Mouse (Mus musculus): ENCODE results near the gene Cntn1. TPM values are rescaled to one million over a fixed set of nuclear protein-coding genes. Genes with fewer than 3 reads are reported as not detected.
A peak's percentile ranks its signal among the peaks of the same experiment; 100 is the strongest.

Gene Cntn1
- 0.46 and 0.65 TPM in 2 replicates for polyA plus RNA-seq (2016; fragmentation: Nextera tagmentation; extraction: Ambion mirVana)

DNA sequence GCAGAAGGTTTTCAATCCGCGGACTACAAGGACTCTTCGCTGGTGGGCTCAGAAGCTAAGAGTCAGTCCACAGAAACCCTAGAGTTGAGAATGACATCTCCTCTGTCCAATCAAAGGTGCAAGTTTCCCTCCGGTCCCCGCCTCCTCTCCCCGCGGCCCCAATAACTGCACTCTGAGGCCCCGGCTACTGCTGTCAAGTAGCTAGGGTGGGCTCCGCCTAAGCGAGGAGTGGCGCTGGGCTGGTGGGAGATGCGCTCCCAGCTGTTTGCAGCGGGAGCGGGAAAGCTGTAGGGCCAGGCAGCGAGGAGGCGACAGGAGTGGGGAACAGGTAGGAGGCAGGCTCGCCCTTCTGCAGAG lies at the start of gene Cntn1:
Gene Cntn1 (plus strand): TSS at position 170 of the 357 bp plus-strand sequence.
- peak within 1 kb of the TSS; percentile 40 for H3K9ac ChIP-seq
- under 1% methylated on average over 17 of the region's 17 CpGs for WGBS
- H3K9me3 ChIP-seq (replicated peaks), result no peaks in the 10 kb centered on the region
- H3K4me2 ChIP-seq, result peak within 1 kb of the TSS; percentile 87
- H3K27ac ChIP-seq (ENCODE audit: poor library complexity, severe bottlenecking), result no peak within 1 kb of the TSS
- H3K4me3 ChIP-seq, result peak within 1 kb of the TSS; percentile 55
- H3K4me1 ChIP-seq (replicated peaks), result peaks cover 8% of the 10 kb centered on the region; the same call in 1 of the 2 replicates
- peaks cover 27% of the 10 kb centered on the region for H3K27me3 ChIP-seq (replicated peaks)
- peak; percentile 91 for ATAC-seq (ENCODE audit: insufficient number of reproducible peaks, low FRiP score)
- H3K36me3 ChIP-seq, result no peaks in the 10 kb centered on the region

DNA sequence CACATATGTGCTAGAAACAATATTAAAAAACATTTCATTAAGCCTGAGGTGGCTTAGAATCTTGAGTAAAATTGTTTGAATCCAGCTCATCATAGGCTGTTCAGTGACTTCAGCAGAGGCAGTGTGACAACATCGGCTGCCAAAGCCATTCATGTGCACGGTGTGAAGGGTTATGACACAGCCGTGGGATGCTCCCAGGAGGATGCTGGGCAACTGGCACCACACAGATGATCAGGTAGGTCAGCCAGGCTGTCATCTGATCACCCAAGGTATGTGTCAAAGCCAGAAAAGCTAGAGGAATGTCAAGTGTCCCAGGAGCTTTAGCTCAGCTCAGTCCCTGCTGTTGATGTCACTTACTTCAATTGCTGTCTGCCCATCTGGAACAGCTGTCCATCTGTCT lies 49.5 kb upstream of the Cntn1 start:
- Histone ChIP-seq H3K27me3 (replicated peaks) (no peaks in the 10 kb centered on the region), H3K4me2 (no peak overlapping the region), H3K4me3 (no peak overlapping the region), H3K9ac (no peak overlapping the region), H3K9me3 (replicated peaks) (no peaks in the 10 kb centered on the region), H3K27ac (ENCODE audit: poor library complexity, severe bottlenecking) (no peak overlapping the region), H3K4me1 (replicated peaks) (no peaks in the 10 kb centered on the region), H3K36me3 (no peaks in the 10 kb centered on the region)
- WGBS, result 81% methylated on average over 3 of the region's 3 CpGs
- no peak for ATAC-seq (ENCODE audit: insufficient number of reproducible peaks, low FRiP score)

DNA sequence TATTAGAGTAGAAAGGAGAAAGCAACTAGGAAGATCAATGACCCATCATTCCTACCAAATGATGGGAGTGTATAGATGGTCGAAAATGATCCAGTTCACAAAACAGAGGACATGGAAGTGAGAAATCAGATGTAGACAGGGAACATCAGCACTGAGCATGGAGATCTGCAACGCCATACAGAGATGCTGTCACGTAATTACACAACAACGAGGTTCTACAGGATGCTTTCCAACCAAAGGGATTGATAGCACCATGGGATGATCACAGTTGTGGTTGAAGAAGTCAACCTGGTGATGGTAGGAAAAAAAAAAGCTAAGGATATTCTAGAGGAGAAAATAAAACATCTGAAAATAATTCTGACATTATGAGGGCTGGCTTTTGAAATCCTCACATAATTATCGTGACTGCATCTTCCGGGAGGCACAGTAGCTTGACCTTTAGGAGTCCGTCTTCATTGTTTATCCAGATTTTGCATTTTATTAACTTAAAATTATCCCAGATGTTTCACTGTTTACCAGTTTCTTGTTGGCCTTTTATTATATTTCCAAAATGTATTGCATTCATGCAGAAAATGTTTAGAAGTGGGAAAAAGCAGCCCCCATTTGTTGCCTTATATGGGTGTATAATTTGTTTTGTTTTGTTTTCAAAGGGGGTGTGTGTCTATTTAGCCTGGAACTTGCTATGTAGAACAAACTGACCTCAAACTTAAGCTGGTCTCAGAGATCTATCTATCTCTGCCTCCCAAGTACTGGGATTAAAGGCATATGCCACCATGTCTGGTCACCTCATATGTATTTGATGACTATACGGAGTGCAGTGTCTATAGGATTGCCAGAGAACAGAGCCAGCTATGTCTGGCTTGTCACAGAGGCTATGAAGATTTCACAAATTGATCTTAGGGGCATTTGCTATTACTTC lies 38.5 kb upstream of the Cntn1 start:
- H3K4me3 ChIP-seq, result no peak overlapping the region
- no peaks in the 10 kb centered on the region for H3K4me1 ChIP-seq (replicated peaks)
- no peak overlapping the region for H3K27ac ChIP-seq (ENCODE audit: poor library complexity, severe bottlenecking)
- H3K9ac ChIP-seq, result no peak overlapping the region
- H3K9me3 ChIP-seq (replicated peaks), result no peaks in the 10 kb centered on the region
- no peaks in the 10 kb centered on the region for H3K36me3 ChIP-seq
- H3K27me3 ChIP-seq (replicated peaks), result no peaks in the 10 kb centered on the region
- WGBS, result 80% methylated on average over 8 of the region's 8 CpGs
- no peak for ATAC-seq (ENCODE audit: insufficient number of reproducible peaks, low FRiP score)
- no peak overlapping the region for H3K4me2 ChIP-seq

DNA sequence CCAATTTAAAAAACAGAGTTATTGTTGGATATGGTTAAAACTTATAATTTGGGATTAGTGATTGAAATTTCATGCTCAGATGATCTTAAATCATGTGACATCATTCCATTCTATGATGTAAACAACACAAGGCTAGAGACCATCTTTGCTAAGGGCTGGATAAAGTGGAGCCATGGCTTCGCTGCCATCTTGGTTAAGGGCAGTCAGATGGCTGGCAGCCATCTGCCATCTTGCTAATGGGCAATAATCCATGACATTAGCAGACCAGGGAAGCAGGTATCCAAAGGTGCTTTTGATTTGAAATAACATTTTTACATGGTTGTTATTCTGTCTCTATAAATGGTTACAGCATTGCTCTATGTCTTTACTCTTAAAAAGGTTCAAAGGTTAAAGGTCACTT lies 16.9 kb upstream of the Cntn1 start:
- Histone ChIP-seq H3K9me3 (replicated peaks) (no peaks in the 10 kb centered on the region), H3K27me3 (replicated peaks) (no peaks in the 10 kb centered on the region), H3K9ac (no peak overlapping the region), H3K27ac (ENCODE audit: poor library complexity, severe bottlenecking) (no peak overlapping the region), H3K4me3 (no peak overlapping the region), H3K36me3 (no peaks in the 10 kb centered on the region), H3K4me1 (replicated peaks) (no peaks in the 10 kb centered on the region), H3K4me2 (no peak overlapping the region)
- 79% methylated on average over 1 of the region's 1 CpGs for WGBS
- no peak for ATAC-seq (ENCODE audit: insufficient number of reproducible peaks, low FRiP score)

DNA sequence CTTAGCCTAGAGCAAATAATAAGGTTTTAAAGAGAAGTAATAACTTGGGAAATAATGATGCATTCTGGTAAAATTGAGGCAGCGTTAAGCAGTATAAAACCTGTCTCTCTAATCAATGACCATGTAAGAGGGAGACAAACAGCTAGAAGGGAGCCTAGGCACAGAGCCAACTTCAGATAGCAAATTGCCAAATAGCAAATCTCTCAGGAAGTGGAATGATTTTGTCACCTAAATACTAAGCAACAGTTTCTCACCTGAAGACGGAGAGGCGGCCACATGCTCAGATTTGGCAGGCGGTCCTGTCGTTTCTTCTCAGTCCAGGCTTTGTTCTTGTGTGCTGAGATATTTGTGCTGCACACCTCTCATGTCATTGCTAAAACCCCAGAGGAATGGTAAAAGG lies 8.4 kb upstream of the Cntn1 start:
- Histone ChIP-seq H3K4me1 (replicated peaks) (no peaks in the 10 kb centered on the region), H3K9me3 (replicated peaks) (no peaks in the 10 kb centered on the region), H3K27me3 (replicated peaks) (0 out of 2 replicates have a peak, but pooled peaks cover 3% of the 10 kb centered on the region), H3K27ac (ENCODE audit: poor library complexity, severe bottlenecking) (no peak overlapping the region), H3K4me3 (no peak overlapping the region), H3K9ac (no peak overlapping the region), H3K36me3 (no peaks in the 10 kb centered on the region), H3K4me2 (no peak overlapping the region)
- no peak for ATAC-seq (ENCODE audit: insufficient number of reproducible peaks, low FRiP score)
- 79% methylated on average over 5 of the region's 5 CpGs for WGBS

DNA sequence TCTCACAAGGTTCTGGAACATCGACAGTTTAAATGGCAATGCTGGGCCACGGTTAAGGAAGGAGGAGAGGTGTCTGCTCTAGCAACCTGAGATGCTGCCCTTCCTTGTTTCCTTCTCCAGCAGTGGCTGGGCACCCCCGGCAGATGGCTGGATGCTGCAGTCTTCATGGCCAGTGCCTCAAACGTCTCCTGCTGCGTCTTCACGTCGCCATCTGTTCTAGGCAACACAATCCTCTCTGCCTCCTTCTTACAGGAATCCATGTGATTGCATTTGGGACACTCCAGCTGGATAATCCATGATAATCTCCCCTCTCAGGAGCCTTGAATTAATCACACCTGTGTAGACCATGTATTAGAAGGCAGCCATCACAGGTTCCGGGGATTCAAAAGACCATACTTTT lies 4.9 kb upstream of the Cntn1 start:
- H3K4me3 ChIP-seq, result no peak overlapping the region
- no peaks in the 10 kb centered on the region for H3K9me3 ChIP-seq (replicated peaks)
- H3K4me2 ChIP-seq, result no peak overlapping the region
- peaks cover 17% of the 10 kb centered on the region for H3K27me3 ChIP-seq (replicated peaks)
- no peaks in the 10 kb centered on the region for H3K36me3 ChIP-seq
- no peaks in the 10 kb centered on the region for H3K4me1 ChIP-seq (replicated peaks)
- no peak for ATAC-seq (ENCODE audit: insufficient number of reproducible peaks, low FRiP score)
- WGBS, result 82% methylated on average over 8 of the region's 8 CpGs
- no peak overlapping the region for H3K27ac ChIP-seq (ENCODE audit: poor library complexity, severe bottlenecking)
- no peak overlapping the region for H3K9ac ChIP-seq

DNA sequence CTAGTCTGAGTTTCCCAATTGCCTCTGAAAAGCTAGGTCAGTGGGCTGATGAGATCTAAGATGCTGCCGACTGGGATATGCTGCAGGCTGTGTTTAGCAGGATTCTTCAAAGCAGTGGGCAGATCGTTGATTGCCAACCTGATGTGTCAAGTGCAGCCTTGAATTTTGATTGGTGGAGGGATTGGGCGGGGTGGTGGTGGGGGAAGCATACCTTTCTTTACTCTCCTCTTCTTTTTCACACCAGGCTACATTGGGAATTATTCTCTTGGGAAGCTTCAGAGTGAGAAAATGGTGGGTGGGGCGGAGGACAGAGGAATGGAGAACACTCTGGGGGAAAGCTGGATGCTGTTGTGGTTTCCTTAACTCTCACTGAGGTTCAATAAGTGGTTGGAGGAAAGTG lies 2.9 kb upstream of the Cntn1 start:
- no peak overlapping the region for H3K9ac ChIP-seq
- no peak overlapping the region for H3K4me3 ChIP-seq
- WGBS, result 54% methylated on average over 4 of the region's 4 CpGs
- H3K27ac ChIP-seq (ENCODE audit: poor library complexity, severe bottlenecking), result no peak overlapping the region
- peaks cover 8% of the 10 kb centered on the region; the same call in 1 of the 2 replicates for H3K4me1 ChIP-seq (replicated peaks)
- no peaks in the 10 kb centered on the region for H3K36me3 ChIP-seq
- H3K27me3 ChIP-seq (replicated peaks), result peaks cover 27% of the 10 kb centered on the region
- H3K4me2 ChIP-seq, result no peak overlapping the region
- no peaks in the 10 kb centered on the region for H3K9me3 ChIP-seq (replicated peaks)
- no peak for ATAC-seq (ENCODE audit: insufficient number of reproducible peaks, low FRiP score)

DNA sequence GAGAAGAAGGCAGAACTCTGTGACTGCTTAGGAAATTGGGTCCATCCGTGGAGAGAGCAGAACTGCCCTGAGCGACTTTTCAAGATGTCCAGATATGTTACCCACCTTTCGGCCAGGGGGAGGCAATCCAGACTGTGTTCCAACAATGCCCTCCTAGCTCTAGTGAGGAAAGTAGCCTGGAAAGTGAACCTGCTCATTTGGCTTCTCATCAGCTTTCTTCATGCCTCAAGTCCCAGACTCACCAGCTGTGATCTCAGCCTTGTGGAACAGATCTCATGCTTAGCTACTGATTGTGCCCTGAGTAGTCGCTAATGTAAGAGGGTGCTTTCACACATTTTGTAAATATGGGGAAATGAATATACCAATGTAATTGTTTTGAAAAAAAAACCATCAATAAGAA lies 2.4 kb upstream of the Cntn1 start:
- no peak for ATAC-seq (ENCODE audit: insufficient number of reproducible peaks, low FRiP score)
- peaks cover 27% of the 10 kb centered on the region for H3K27me3 ChIP-seq (replicated peaks)
- no peak overlapping the region for H3K9ac ChIP-seq
- H3K4me1 ChIP-seq (replicated peaks), result peaks cover 8% of the 10 kb centered on the region; the same call in 1 of the 2 replicates
- H3K36me3 ChIP-seq, result no peaks in the 10 kb centered on the region
- no peaks in the 10 kb centered on the region for H3K9me3 ChIP-seq (replicated peaks)
- no peak overlapping the region for H3K4me3 ChIP-seq
- H3K4me2 ChIP-seq, result no peak overlapping the region
- WGBS, result 76% methylated on average over 4 of the region's 4 CpGs
- no peak overlapping the region for H3K27ac ChIP-seq (ENCODE audit: poor library complexity, severe bottlenecking)

DNA sequence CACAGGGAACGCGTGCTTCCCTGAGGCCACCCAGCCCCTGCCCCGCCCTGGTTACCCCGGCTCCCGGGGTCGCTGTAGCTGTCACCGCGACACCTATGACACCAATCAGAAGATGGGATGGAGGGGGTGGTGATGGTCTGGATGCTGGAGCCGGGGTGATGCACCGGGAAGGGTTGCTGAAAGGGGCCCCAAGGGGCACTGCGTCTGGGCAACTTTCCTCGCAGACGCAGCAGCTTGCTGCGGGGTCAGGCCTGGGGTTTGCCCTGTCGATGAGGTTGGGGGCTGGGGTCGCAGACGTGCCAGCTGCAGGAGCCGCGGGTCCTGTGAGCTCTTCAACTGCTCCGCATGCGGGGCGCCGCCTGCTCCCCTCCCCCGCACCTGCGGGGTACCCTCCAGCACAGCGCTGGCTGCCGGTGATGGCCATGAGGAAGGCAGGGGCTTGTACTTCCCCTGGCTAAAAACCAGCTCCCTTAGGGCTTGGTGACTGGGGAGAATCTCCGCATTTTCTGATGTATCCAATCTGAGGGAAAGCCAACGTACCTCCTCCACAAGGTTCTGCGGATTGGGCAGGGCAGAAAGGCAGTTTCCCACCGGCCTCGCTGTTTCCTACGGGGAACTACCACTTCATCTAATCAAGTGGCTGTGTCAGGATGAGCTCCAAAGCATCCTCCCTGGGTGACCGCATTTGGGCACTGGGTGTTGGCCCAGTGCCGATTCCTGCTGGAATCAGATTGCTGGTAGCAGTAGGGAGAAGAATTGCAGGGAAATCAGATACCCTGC lies 578 bp downstream of the Cntn1 start:
- Histone ChIP-seq H3K4me3 (peak overlapping the region; percentile 55), H3K4me1 (replicated peaks) (peaks cover 8% of the 10 kb centered on the region; the same call in 1 of the 2 replicates), H3K27ac (ENCODE audit: poor library complexity, severe bottlenecking) (no peak overlapping the region), H3K36me3 (no peaks in the 10 kb centered on the region), H3K27me3 (replicated peaks) (peaks cover 26% of the 10 kb centered on the region), H3K4me2 (peak overlapping the region; percentile 87), H3K9me3 (replicated peaks) (no peaks in the 10 kb centered on the region), H3K9ac (peak overlapping the region; percentile 40)
- peak; percentile 45; the same call in 1 of the 2 replicates for ATAC-seq (ENCODE audit: insufficient number of reproducible peaks, low FRiP score)
- WGBS, result under 1% methylated on average over 35 of the region's 35 CpGs

DNA sequence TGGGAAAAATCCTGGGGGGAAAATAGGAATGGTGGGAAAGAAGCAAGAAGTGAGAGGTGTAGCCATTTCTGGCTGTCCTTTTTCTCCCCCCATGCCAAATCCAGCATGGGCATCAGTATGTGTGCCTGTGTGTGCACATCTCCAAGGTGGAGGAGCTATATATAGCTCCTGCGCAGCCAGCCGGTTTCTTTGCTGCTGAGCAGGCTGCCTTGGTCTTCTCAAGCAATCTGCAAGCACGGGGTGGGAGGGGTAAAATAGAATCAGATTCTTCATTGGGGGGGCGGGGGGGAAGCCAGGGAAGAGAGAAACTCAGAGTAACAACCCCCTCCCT lies 1.1 kb downstream of the Cntn1 start:
- H3K4me3 ChIP-seq, result peak overlapping the region; percentile 55
- WGBS, result 7% methylated on average over 4 of the region's 4 CpGs
- H3K27me3 ChIP-seq (replicated peaks), result peaks cover 24% of the 10 kb centered on the region
- H3K27ac ChIP-seq (ENCODE audit: poor library complexity, severe bottlenecking), result no peak overlapping the region
- no peak overlapping the region for H3K9ac ChIP-seq
- no peaks in the 10 kb centered on the region for H3K36me3 ChIP-seq
- H3K4me1 ChIP-seq (replicated peaks), result peaks cover 8% of the 10 kb centered on the region; the same call in 1 of the 2 replicates
- H3K4me2 ChIP-seq, result peak overlapping the region; percentile 87
- no peak for ATAC-seq (ENCODE audit: insufficient number of reproducible peaks, low FRiP score)
- H3K9me3 ChIP-seq (replicated peaks), result no peaks in the 10 kb centered on the region

DNA sequence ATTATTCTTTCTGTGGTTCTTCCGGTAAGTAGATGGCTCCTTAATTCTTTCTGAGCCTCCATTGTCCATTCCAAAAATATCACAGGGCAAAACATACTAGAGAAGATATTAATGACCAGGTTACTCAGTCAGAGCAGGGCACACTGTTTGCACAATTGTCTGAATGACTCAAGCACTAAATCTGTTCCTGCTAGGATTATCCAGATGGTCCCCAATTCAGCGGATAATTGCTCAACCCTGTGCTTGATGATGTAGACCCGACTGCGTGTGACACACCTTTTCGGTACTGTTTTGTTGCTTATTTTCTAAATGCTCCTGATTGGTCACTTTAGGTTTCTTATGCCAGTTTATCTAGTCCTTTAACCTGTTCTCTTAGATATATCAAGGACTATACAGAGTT lies 6.6 kb downstream of the Cntn1 start:
- H3K4me2 ChIP-seq, result no peak overlapping the region
- H3K27ac ChIP-seq (ENCODE audit: poor library complexity, severe bottlenecking), result no peak overlapping the region
- 87% methylated on average over 5 of the region's 5 CpGs for WGBS
- H3K9me3 ChIP-seq (replicated peaks), result no peaks in the 10 kb centered on the region
- no peak overlapping the region for H3K9ac ChIP-seq
- H3K4me1 ChIP-seq (replicated peaks), result no peaks in the 10 kb centered on the region
- H3K4me3 ChIP-seq, result no peak overlapping the region
- no peaks in the 10 kb centered on the region for H3K27me3 ChIP-seq (replicated peaks)
- no peaks in the 10 kb centered on the region for H3K36me3 ChIP-seq
- ATAC-seq (ENCODE audit: insufficient number of reproducible peaks, low FRiP score), result no peak

Measured in heart, embryonic 12.5 days (tissue).